Mouse (Mus musculus) layer of hippocampus, postnatal 36 days (tissue): ENCODE results near the gene Slc12a7. TPM values are rescaled to one million over a fixed set of nuclear protein-coding genes. Genes with fewer than 3 reads are reported as not detected.
"Not testable (repeated sequence)": the region's sequence is repeated elsewhere in the genome, so short reads cannot be mapped to it uniquely, and the experiment has no call there.

Source experiments
- DNase-seq, 2 experiments: peaks; one replicate each; pipeline ENCODE4 v3.0.0; 2022
- total RNA-seq, 2 experiments: library from RNA; stranded (reverse); gene quantifications; 2 replicates each; pipeline ENCODE4 v1.2.3; 2021

The Slc12a7 gene
- total RNA-seq: 1 to 10 TPM; 4.4 to 5.3 TPM

DNA sequence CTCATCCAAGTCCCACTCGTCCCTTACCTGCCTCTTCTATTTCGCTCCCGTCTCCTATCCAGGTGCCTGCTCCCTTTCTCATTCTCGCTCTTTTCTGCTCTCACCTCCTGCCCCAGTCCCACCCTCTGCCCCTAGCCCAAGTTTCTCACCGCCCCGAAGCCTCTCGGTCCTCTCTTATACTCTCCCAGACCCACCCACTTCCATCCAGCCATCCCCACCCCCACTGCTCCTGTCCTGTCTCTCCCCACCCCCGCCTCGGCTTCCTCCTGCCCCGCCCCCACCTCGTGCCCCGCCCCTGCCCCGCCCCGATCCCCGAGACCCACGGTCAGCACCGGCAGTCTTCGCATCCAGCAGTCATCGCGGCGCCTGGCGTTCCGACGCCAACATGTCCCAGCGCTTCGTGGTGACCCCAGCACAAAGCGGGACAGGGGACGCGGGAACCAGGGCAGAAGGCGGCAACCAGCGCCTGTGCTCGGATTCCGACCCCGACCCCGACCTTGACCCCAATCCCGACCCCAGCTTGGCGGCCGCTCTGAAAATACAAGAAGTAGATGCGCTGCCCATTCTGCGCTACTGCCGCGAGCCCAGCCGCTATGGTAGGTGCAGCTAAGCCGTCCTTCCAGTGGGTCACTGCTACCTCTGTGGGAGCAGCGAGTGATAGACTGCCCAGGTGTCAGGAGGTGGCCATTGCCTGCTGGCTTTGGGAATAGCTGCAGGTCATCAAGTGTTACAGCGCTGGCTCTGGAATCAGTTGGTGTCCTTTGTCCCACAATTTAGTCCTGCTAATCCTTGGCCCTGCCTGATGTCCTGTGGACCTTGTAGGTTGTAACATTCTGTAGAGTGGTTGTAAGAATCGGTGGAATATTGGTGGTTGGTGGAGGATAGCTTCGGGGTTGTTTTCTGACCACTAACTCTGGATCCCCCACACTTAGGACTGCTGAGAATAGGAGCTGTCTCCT, at the start of gene Slc12a7:
Gene Slc12a7 (plus strand): TSS at position 353 of the 959 bp plus-strand sequence.
- DNase-seq: no peak

DNA sequence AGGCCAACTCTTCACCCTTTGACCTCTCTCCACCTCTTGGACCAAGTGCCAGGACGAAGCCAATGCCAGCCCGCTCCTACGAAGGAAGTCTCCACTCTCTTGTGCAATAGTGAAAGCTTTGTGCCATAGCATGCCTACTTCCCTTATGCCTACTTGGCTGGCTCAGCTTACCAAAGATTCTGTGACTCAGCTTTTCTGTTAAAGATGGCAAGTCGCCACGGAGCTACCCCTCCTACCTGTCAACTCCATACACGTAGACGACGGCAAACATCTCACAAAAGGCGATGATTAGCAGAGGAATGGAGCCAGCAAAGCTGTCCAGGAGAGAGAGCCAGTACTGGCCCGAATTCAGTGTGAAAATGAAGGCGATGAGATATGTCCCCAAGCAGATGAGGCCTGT, 49.2 kb upstream of the Slc12a7 start:
- DNase-seq: peak; percentile 4 to 15

DNA sequence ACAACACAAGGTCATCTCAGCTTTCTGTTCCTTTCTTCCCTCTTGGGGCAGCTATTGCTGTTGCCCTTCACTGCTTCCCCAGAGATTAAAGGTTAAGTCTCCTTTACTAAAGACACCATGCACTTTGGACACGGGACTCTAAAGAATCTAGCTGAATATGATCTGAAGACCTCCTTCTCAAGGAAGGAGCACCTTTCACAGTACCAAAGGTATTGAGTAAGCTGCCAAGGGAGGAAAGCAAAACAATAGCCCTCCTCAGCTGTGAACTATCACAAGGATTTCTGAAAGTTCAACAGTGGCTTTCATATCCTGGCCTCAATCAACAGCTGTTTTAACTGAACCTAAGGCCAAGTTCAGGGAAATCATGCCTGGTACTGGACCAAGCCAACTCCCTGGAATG, 48.5 kb upstream of the Slc12a7 start:
- DNase-seq: no peak

DNA sequence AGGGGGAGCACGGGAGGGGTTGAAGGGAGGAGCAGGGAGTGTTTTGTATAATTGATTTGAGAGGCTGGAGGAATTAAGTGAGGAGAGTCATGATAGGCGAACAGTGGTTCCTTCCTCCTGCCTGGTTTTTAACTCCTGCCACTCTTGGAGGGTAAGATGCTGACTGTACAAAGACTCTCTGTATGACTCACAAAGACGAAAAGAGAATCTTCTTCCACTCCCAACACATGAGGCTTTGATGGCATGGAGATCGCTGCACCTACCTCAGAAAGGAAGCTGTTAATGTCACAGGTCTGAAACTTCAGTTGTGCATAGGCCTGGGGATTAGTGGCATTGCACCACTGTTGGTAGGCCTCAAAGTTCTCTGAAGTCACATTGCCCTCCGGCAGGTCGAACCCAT, 47.4 kb upstream of the Slc12a7 start:
- no peak for DNase-seq

DNA sequence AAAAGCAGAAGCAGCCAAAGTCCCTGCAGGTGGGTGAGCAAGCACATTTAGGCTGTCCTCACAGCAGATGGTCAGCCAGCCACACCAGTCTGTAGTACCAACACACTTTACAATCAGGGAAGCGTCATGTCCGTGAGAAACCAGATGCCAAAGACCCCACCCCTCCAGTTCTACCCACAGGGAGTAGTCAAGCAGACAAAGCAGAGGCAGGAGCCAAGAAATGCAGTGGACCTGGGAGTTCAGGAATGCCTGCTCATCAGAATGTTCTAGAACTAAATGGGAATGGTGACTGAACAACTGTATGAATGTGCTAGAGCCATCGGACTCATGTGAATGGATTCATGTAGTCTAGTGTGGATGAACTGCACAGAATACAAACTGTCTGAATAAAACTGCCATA, 45.3 kb upstream of the Slc12a7 start:
- DNase-seq: no peak

DNA sequence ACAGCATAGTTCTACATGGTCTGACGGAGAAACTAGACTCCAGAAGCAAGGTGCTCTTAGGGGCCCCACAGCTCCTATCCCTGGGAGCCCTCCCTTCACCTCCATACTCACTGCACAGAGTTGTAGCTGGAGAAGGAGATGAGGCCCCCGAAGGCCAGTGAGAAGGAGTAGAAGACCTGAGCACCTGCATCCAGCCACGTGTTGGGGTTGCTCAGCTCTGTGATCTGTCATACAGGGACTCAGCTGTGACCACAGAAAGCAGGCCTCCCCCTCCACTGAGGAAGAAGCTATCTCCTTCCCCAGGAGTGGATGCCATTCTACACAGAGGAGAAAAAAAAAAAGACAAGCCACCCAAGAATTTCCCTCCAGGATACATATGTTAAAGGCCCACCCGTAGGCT, 44.0 kb upstream of the Slc12a7 start:
- no peak for DNase-seq

- DNase-seq: peak; percentile 37 to 44
Observed at GRCm38 (mm10) chr13:73692249-73692868, 40.5 kb upstream of the Slc12a7 start.

- no peak for DNase-seq
Observed at GRCm38 (mm10) chr13:73693333-73693732, 39.6 kb upstream of the Slc12a7 start.

DNA sequence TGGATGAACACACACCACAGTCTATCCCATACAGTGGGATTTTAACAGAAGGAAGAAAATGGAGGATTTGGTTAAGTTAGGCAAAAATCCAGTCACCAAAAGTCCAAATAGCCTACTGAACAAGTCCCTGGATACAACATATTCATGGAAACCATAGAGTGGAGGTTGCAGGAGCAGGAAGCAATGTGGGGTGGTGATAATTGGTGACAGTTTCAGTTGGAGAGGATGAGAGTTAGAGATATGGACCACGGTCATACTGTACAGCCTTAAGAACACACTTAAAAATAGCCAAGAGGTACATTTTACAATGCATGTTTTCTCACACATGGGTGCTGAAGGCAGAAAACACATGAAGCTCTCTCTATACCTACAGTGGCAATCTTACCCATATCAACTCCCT, 37.9 kb upstream of the Slc12a7 start:
- DNase-seq: no peak

DNA sequence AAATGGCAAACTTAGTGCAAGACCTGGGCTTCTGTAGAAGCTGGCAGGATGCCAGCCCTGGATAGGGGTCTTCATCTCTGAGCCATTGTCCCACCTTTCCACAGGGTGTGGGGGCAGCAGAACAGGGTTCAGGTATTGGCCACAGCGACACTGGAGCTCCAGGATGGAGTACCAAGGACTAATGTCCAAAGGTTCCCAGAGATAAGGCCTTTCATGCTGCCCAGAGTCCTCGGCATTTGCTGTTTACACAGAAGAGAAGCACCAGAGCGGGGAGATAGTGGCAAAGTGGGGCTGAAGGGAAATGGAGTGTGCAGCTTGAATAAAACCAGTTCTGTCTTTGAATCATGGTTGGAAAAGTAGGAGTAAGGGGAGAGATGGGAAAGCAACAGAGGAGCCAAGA, 36.4 kb upstream of the Slc12a7 start:
- DNase-seq: no peak

GRCm38 (mm10) chr13:73699714-73700113, 33.2 kb upstream of the Slc12a7 start:
- no peak for DNase-seq

- DNase-seq: no peak
Observed at GRCm38 (mm10) chr13:73700554-73700953, 32.3 kb upstream of the Slc12a7 start.

DNA sequence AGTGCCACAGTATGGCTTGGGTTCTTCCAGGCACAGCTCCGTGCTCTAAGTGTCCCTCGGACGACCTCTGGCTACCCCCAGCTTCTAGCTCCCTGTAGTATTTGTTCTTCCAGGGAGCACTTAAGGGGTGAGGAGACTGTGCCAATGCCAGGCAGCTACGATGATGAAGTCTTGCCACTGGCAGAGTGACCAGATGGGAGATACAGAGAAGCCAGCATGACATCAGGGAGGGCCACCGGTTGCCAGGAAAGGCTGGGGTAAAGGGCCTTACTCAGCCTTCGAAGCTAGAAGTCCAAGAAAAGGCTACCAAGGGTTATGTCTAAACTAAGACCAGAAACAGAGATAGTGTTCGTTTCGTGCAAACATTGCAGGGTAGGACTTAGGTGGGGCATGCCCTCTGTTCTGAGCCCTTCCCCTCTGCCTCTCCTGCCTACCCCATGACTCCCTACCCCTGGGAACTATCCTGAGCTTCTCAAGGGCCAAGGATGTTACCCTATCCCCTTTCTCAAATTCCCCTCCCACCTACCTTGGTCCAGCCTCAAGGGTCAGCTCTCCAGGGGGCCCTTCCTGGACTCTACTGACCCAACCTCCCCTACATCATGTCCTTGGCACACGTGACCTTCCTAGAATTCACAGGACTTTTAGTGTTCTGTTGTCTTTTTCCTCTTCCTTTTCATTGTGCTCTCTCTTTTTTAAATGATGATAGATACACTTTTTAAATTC, 31.6 kb upstream of the Slc12a7 start:
- DNase-seq: no peak

DNA sequence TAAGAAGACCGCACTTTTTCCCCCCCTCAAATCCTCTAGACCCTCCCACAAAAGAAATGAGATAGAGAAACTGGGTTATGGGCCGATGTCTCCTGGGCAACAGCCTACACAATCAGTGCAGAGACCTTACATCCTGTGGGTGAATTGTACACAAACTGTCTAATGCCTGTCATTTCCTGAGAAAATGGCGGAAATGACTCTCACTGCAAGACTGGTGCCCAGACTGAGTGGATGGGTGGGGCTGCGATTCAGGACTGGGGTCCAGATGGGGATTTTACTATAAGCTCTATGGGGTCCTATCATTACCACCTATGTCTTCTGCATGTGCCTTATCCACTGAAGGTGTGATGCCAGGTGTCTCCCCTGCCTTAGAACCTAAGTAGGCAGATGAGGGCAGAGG, 30.1 kb upstream of the Slc12a7 start:
- no peak for DNase-seq

GRCm38 (mm10) chr13:73703486-73703885, 29.4 kb upstream of the Slc12a7 start:
- not testable (repeated sequence) for DNase-seq

DNA sequence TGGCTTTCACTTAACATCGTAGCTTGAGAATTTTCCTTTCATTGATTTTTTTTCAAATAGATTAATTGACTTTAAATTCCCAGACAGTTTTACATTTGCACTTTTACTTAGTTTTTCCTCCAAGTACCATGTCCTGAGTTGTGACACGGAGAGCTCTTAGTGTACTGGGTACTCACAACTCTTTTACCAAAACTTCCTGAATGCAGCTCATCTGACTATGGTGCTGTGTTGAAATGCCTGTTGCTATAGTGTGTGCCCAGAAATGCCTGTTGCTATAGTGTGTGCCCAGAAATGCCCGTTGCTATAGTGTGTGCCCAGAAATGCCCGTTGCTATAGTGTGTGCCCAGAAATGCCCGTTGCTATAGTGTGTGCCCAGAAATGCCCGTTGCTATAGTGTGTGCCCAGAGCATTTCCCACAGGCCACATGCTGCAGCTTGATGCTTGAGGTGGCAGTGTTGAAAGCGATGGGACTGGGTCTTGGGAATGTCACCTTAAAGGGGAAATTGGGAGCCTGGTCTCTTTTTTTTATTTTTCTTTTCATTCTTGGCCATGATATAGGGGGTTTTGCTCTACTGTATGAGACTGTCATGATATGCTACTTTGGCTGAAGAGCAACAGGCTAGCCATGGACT, 28.1 kb upstream of the Slc12a7 start, which contains the start of gene Slc6a19:
Gene Slc6a19 (minus strand): TSS at position 172 of the 632 bp plus-strand sequence.
- DNase-seq: no peak

GRCm38 (mm10) chr13:73709491-73709890, 23.4 kb upstream of the Slc12a7 start:
- DNase-seq: no peak

GRCm38 (mm10) chr13:73711221-73711620, 21.7 kb upstream of the Slc12a7 start:
- no peak for DNase-seq

- no peak for DNase-seq
Observed at GRCm38 (mm10) chr13:73711803-73712202, 21.1 kb upstream of the Slc12a7 start.

- no peak for DNase-seq
Observed at GRCm38 (mm10) chr13:73712228-73712627, 20.7 kb upstream of the Slc12a7 start.

GRCm38 (mm10) chr13:73713204-73713603, 19.7 kb upstream of the Slc12a7 start:
- DNase-seq: no peak

- no peak for DNase-seq
Observed at GRCm38 (mm10) chr13:73714020-73714419, 18.9 kb upstream of the Slc12a7 start.

DNA sequence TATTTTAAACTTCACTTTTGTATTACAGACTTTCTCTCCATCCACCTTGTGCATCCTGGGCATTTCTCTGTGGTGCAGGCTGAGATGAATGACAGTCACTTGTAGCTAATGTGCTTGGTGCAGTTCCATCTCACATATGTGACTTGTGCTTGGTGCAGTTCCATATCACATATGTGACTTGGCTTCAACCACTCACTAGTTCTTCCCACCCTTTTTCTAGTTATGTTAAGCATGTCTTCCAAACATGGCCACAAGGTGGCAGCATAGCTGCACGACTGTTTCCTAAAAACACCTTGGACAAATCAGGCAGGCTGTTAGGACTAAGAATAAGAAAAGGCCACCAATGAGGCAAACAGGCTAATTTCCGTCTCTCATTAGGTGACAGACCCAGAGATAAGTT, 14.7 kb upstream of the Slc12a7 start:
- peak; percentile 64 to 73 for DNase-seq
